Mouse (Mus musculus) heart, postnatal 0 days (tissue): ENCODE data around the gene Klf16.

Experiments used
- CTCF ChIP-seq: IDR thresholded peaks from 2 replicates; pipeline ENCODE4 v1.5.1; 2016; ENCODE audit warnings: antibody characterized with exemption, control low read depth, low read depth
- EP300 ChIP-seq: IDR thresholded peaks from 2 replicates; pipeline ENCODE4 v1.6.1; 2016; ENCODE audit warnings: antibody characterized with exemption, low read depth

GRCm38 (mm10) chr10:80572477-80572876 lies 4.6 kb downstream of the Klf16 start:
- TF ChIP-seq CTCF (no peak), EP300 (no peak)
